Mouse (Mus musculus): ENCODE measurements around the gene Olfr101.

DNA sequence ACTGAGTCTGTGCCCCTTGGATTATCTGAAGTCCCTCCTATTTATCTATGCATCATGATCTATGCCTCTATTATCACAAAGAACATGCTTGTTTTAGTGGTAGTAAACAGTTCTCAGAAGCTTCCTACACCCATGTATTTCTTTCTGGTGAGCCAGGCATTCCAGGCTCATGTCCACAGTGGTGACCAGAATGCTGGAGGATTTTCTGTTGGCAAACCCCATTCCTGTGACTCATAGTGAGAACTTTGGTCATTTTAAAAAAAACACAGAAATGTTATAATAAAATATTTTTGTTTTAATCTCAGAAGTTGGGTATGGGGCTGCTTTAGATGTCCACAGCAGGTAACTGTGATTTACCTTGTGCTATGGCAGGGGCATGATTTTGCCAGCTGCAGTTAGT, 54.7 kb downstream of the Olfr101 start:
- TF ChIP-seq CTCF (IDR thresholded peaks at IDR 0.05; ENCODE audit: low read depth, low read length) (no peak), POLR2A (IDR thresholded peaks at IDR 0.05; ENCODE audit: extremely low read depth, insufficient read depth, low read length) (no peak)

All from liver, adult 2 months (tissue).